Mouse (Mus musculus) neural tube, embryonic 11.5 days (tissue): ENCODE data around the gene Pbx1. TPM values are rescaled to one million over a fixed set of nuclear protein-coding genes. Genes with fewer than 3 reads are reported as not detected.
A peak's percentile ranks its signal among the peaks of the same experiment; 100 is the strongest.

Source experiments
- ATAC-seq: fragments of 200-750 bp; cut with Nextera tagmentation; 2 replicates; pipeline ENCODE4 v1.8.0; 2017; ENCODE audit warnings: moderate number of reproducible peaks, mild to moderate bottlenecking, moderate TSS enrichment, moderate library complexity; ENCODE audit not compliant: insufficient read depth, low FRiP score, low TSS enrichment
- DNase-seq: peaks from one replicate; pipeline ENCODE4 v3.0.0-alpha.2; 2015; ENCODE audit warnings: low spot score
- H3K27ac ChIP-seq: fragments of 300-500 bp; sonication (generic); 2 replicates; pipeline ENCODE4 v1.5.1; 2014; ENCODE audit warnings: low read depth, mild to moderate bottlenecking, low read length
- H3K27me3 ChIP-seq: fragments of 300-500 bp; sonication (generic); 2 replicates; pipeline ENCODE4 v1.6.1; 2014; ENCODE audit warnings: mild to moderate bottlenecking, low read length, mixed read lengths; ENCODE audit not compliant: control insufficient read depth, insufficient read depth
- H3K36me3 ChIP-seq: fragments of 300-500 bp; sonication (generic); 2 replicates; pipeline ENCODE4 v1.6.1; 2014; ENCODE audit warnings: mild to moderate bottlenecking, low read length, moderate library complexity, mixed read lengths; ENCODE audit not compliant: control insufficient read depth, insufficient read depth
- H3K4me1 ChIP-seq: fragments of 300-500 bp; sonication (generic); 2 replicates; pipeline ENCODE4 v1.6.1; 2014; ENCODE audit warnings: low read length, mixed read lengths; ENCODE audit not compliant: control insufficient read depth, insufficient read depth
- H3K4me2 ChIP-seq: fragments of 300-500 bp; sonication (generic); 2 replicates; pipeline ENCODE4 v1.6.1; 2014; ENCODE audit warnings: low read depth, mild to moderate bottlenecking, moderate library complexity
- H3K4me3 ChIP-seq: fragments of 300-500 bp; sonication (generic); 2 replicates; pipeline ENCODE4 v1.5.1; 2014; ENCODE audit warnings: low read depth, low read length
- H3K9ac ChIP-seq: fragments of 300-500 bp; sonication (generic); 2 replicates; pipeline ENCODE4 v1.6.1; 2014; ENCODE audit warnings: mild to moderate bottlenecking, low read length
- H3K9me3 ChIP-seq: fragments of 300-500 bp; sonication (generic); 2 replicates; pipeline ENCODE4 v1.6.1; 2016; ENCODE audit warnings: low read length; ENCODE audit not compliant: control insufficient read depth
- WGBS: fragments of 180-500 bp; shearing (Covaris S2); extraction: QIAGEN DNeasy Blood & Tissue Kit; methylation state at CpG from one replicate; pipeline ENCODE4 v1.1.7; 2014; 5-methylcytosine and 5-hydroxymethylcytosine counted together
- polyA plus RNA-seq: library from polyadenylated mRNA; unstranded; fragments of >200 nt; fragmentation: Nextera tagmentation; extraction: Ambion mirVana; gene quantifications from 2 replicates; pipeline ENCODE4 v1.2.1, GENCODE M21; 2014

The Pbx1 gene
- polyA plus RNA-seq, 1 experiment from 2014 or later, result 45.8 TPM

DNA sequence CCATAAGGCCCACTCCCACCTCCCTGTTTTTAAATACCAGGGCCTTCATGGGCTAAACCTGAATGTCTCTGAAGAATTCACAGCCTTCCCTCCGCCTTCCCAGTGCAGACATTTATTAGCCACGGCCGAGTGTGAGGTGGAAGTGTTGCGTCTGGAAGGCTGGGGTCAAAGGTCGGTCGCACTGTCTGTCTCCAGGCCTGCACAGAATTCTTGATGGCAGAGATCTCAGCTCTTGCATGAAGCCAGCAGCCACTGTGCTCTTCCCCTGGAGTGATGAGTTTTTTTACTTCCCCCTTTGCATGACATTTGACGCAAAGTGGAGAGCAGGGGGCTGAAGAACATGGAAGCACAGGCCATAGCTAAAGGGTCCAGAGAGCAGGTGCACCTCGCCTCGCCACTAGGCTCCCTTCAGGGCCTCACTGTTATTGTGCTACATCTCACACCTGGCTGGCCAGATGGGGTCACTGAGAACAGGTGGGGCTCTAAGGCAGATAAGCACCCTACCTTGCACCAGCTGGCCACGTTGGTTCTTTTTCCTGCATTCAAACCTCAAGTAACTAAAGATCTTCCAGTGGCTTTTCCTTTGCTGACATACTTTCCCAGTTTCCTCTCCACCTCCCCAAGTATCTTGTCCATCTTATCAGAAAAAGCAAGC lies 143.1 kb downstream of the Pbx1 start:
- ATAC-seq (peak; percentile 11; the same call in 1 of the 2 replicates), DNase-seq (no peak)

DNA sequence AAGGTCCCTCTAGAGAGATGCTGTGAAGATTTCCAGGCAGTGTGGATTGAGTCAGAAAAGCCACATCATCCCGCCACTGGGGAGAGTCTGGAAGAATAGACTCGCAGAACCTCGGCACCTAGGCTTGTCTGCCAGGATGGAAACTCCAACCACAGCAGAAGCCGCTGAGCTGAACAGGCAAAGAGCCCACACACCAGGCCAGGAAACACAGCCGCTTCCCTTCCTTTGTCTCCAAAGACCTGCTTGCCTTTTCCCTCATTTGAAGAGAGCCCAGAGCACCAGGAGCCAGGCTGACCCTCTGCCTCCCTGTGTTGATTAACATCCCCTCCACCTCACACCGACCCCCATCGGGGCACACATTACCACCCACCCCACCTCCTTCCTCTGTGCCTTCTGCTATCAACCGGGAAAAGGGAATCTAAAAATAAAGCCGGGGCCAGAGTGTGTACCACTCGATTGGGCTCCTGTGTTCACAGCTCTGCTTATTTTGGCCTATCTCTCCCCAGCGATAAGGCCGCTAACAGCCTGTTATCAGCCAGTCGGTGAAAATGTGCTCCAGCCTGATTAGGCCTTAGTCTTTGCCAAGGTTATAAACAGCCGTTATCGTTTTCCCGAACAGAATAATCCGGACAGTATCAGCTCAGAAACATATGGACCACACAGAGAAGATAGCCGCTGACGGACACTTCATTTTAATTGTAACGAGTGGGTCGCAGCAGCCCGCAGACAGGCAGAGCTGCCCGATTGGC lies 144.1 kb downstream of the Pbx1 start:
- no peaks in the 10 kb centered on the region for H3K9me3 ChIP-seq
- peak; percentile 60 for DNase-seq
- no peak overlapping the region for H3K4me2 ChIP-seq
- peak overlapping the region; percentile 41 for H3K9ac ChIP-seq
- peak overlapping the region; percentile 90 for H3K27ac ChIP-seq
- no peaks in the 10 kb centered on the region for H3K27me3 ChIP-seq
- no peaks in the 10 kb centered on the region for H3K36me3 ChIP-seq
- no peak overlapping the region for H3K4me3 ChIP-seq
- WGBS, result 46% methylated on average over 23 of the region's 23 CpGs
- H3K4me1 ChIP-seq, result peaks cover 70% of the 10 kb centered on the region
- ATAC-seq, result peak; percentile 46

More for the DNA sequence above, 143.1 kb downstream of the Pbx1 start:
- H3K36me3 ChIP-seq, result no peaks in the 10 kb centered on the region
- 0 out of 2 replicates have a peak overlapping the region, but pooled peaks have one; percentile 14 for H3K9ac ChIP-seq
- no peak overlapping the region for H3K4me3 ChIP-seq
- H3K4me1 ChIP-seq, result peaks cover 67% of the 10 kb centered on the region
- H3K9me3 ChIP-seq, result no peaks in the 10 kb centered on the region
- WGBS, result 46% methylated on average over 10 of the region's 10 CpGs
- no peaks in the 10 kb centered on the region for H3K27me3 ChIP-seq
- no peak overlapping the region for H3K4me2 ChIP-seq
- peak overlapping the region; percentile 90 for H3K27ac ChIP-seq

DNA sequence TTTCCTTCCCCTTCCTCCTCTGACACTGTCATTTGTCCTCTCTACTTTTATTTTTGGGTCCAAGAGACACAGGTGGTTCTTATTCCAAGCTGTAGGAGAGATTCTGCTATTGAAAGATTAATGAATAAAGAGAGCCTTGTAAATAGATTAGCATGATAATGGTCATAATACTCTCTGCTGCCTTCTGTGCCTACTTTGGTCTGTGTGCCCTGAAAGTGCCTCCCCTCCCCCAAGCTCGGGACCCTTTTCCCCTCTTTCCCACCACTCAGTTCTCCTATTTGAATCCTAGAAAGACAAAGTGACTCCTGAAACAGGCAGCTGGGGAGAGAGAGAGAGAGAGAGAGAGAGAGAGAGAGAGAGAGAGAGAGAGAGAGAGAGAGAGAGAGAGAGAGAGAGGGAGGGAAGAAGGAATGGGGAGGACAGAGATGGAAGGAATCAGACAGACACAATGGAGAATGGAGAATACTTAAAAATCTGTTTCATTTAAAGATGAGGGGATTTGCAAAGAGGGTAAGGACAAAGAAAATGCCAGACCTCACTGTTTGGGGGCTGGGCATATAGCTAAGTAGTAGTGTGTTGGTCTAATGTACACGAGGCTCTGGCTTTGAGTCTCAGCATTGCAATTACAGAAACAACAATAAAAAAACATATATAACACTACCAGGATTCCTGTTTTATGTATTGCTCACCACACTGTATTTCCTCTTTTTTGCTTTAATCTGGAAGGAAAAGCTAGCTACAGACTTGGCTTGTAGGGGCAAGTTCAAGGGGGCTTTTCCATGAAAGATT lies 145.0 kb downstream of the Pbx1 start:
- Histone ChIP-seq H3K36me3 (no peaks in the 10 kb centered on the region), H3K4me2 (no peak overlapping the region), H3K9me3 (no peaks in the 10 kb centered on the region), H3K4me1 (peaks cover 70% of the 10 kb centered on the region), H3K9ac (0 out of 2 replicates have a peak overlapping the region, but pooled peaks have one; percentile 41), H3K27me3 (no peaks in the 10 kb centered on the region), H3K4me3 (no peak overlapping the region), H3K27ac (peak overlapping the region; percentile 90)
- DNase-seq (no peak), ATAC-seq (0 out of 2 replicates have a peak, but pooled peaks have one; percentile 14)
- 32% methylated on average over 2 of the region's 2 CpGs for WGBS

DNA sequence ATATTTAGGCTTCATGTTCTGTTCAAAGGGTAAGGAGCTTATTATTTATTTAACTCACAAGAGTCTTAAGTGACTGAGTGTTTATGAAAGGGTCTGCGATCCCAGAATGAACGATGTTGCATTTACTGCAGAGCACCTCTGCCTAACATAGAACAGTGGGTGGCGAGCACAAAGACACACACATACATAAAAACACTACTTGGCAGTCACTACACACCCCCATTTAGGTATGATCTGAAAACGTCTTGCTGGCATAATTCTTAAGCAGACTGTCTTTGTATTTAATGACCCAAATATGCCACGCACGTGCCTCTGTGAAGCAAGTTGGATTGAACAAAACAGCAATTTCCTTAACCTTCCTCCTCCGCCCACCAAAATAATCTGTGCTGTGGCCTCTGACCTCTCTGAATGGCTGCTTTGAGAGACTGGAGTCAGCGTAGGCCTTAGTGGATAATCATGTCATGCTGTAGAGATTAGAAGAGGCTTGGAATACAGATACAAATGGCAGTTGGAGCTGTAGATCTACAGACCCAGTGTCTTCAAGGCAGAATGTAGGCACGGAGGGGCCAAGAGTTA lies 147.4 kb downstream of the Pbx1 start:
- Histone ChIP-seq H3K9me3 (no peaks in the 10 kb centered on the region), H3K36me3 (no peaks in the 10 kb centered on the region), H3K27ac (peak overlapping the region; percentile 36), H3K4me3 (no peak overlapping the region), H3K27me3 (no peaks in the 10 kb centered on the region), H3K4me2 (no peak overlapping the region), H3K9ac (no peak overlapping the region), H3K4me1 (peaks cover 48% of the 10 kb centered on the region)
- no peak for DNase-seq
- WGBS, result 38% methylated on average over 9 of the region's 9 CpGs
- ATAC-seq, result no peak

DNA sequence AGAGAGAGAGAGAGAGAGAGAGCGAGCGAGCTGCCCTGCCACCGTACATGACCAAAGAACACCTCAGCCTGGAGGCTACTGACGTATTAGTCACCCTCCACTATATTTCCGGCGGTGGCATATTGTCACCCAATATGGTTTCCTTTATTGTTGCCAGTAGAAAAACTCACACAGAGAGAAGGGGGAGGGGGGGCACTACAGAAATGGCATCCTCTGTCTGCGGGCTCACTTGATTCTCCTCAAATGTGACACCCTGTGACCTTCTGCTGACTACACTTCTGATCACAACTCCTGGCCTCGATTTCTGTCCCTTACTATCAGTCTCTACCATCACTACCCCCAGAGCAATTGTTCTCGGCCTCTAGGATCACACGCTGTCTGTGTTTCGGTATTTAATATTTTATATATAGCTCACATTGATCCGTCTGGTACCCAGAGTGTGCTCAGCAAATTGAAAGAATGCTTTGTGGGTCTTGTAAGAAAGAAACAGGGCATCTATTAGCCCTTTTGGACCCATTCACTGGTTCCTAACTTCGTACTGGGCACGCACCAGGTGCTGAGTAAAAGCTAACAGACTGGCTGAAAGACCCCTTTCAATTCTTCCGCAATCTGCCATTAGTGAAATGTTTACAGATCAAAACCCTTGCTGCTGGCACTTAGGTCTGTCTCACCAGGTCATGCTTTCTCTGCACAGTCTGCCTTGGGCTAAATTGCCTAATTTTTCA lies 148.1 kb downstream of the Pbx1 start:
- Histone ChIP-seq H3K9me3 (no peaks in the 10 kb centered on the region), H3K9ac (no peak overlapping the region), H3K27ac (no peak overlapping the region), H3K4me1 (peaks cover 41% of the 10 kb centered on the region), H3K4me3 (no peak overlapping the region), H3K27me3 (no peaks in the 10 kb centered on the region), H3K4me2 (no peak overlapping the region), H3K36me3 (no peaks in the 10 kb centered on the region)
- 60% methylated on average over 15 of the region's 15 CpGs for WGBS
- ATAC-seq (no peak), DNase-seq (peak; percentile 21)

DNA sequence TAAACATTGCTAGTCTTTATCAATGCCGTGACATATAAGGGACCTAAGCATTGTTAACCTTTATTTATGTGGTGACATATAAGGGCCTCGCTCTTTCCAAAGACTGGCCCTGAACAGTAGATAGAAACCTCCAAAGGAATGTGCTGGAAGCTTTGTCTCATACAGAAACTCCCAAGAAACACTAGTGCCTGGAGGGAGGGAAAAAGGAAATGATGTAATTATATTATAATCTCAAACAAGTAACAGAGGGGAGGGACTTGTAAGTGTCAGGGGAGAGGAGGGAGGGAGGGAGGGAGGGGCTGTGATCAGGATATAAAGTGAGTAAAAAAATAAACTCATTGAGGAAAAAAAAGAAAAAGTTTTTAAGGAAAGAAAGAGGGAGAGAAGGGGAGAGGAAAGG lies 148.6 kb downstream of the Pbx1 start:
- 84% methylated on average over 2 of the region's 2 CpGs for WGBS
- H3K9me3 ChIP-seq, result no peaks in the 10 kb centered on the region
- H3K9ac ChIP-seq, result no peak overlapping the region
- no peaks in the 10 kb centered on the region for H3K27me3 ChIP-seq
- no peak for ATAC-seq
- H3K36me3 ChIP-seq, result no peaks in the 10 kb centered on the region
- DNase-seq, result no peak
- no peak overlapping the region for H3K4me3 ChIP-seq
- no peak overlapping the region for H3K27ac ChIP-seq
- peaks cover 35% of the 10 kb centered on the region for H3K4me1 ChIP-seq
- no peak overlapping the region for H3K4me2 ChIP-seq

DNA sequence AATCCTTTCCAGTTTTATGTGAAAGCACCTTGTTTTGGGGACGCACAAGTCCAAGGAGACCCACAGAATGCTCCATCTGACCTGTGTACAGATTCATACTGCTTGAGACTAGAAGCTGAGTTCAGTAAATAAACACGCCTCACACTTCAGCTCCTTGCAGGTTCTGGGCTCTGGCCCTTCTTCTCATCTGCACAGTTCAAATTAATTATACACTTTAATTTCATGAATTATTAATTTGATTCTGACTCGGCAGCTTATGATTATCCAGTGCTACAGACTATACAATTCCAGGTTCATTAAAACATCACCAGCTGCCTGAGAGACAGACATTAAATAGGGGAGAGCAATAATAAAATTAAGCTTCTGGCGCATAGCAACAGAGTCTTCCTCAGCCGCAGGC lies 156.4 kb downstream of the Pbx1 start:
- no peaks in the 10 kb centered on the region for H3K27me3 ChIP-seq
- 79% methylated on average over 5 of the region's 5 CpGs for WGBS
- no peaks in the 10 kb centered on the region for H3K9me3 ChIP-seq
- peak; percentile 63; the same call in 1 of the 2 replicates for ATAC-seq
- DNase-seq, result no peak
- no peaks in the 10 kb centered on the region for H3K36me3 ChIP-seq
- H3K4me1 ChIP-seq, result no peaks in the 10 kb centered on the region
- H3K4me3 ChIP-seq, result no peak overlapping the region
- H3K9ac ChIP-seq, result no peak overlapping the region
- H3K27ac ChIP-seq, result no peak overlapping the region
- H3K4me2 ChIP-seq, result no peak overlapping the region

DNA sequence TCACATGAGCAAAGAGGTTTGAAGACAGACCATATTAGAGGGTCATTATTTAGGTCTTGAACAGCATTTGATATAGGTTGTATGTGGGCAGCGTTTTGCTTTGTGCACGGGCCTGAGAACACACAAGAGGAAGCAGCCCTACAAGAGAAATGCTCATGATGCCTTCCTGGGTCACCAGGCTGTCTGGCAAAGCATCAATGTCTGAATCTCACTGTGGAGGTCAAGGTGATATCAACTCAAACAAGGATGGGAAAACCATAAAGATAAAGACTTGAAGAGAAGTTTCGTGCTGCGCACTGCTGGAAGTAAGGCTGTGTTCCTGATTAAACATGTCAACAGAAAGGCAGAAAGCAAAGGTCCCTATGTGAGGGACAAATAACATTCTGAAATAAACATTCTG lies 157.8 kb downstream of the Pbx1 start:
- H3K4me1 ChIP-seq, result no peaks in the 10 kb centered on the region
- no peaks in the 10 kb centered on the region for H3K36me3 ChIP-seq
- DNase-seq, result no peak
- WGBS, result over 99% methylated on average over 4 of the region's 4 CpGs
- H3K4me3 ChIP-seq, result no peak overlapping the region
- no peak for ATAC-seq
- no peaks in the 10 kb centered on the region for H3K27me3 ChIP-seq
- H3K4me2 ChIP-seq, result no peak overlapping the region
- H3K9me3 ChIP-seq, result no peaks in the 10 kb centered on the region
- no peak overlapping the region for H3K9ac ChIP-seq
- no peak overlapping the region for H3K27ac ChIP-seq
